Mouse (Mus musculus): Measurements from ENCODE around the gene Fam107b. TPM values are rescaled to one million over a fixed set of nuclear protein-coding genes. Genes with fewer than 3 reads are reported as not detected.
A peak's percentile ranks its signal among the peaks of the same experiment; 100 is the strongest.

Gene Fam107b
- polyA plus RNA-seq, 2 experiments from 2014 or later: 231 to 265 TPM

DNA sequence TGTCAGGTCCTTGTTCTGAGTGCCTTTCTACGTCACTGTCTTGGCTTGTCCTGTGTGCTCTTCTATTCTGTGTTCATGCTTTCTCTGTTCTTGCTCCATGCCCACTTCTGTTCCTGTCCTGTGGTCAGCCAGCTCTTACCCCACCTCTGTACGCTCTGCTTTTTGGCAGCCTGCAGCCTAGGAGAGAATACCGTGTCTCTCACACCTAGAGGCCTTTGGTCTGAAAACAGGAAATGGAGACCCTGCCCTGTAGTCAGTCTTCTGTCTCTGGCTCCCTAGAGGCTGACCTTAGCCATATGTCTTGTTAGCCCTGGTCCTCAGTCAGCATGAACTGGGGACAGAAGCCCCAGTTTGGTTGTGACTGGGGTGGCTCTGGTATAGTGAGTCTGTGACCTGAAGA, 170.0 kb downstream of the Fam107b start:
- ATAC-seq: peak; percentile 22

DNA sequence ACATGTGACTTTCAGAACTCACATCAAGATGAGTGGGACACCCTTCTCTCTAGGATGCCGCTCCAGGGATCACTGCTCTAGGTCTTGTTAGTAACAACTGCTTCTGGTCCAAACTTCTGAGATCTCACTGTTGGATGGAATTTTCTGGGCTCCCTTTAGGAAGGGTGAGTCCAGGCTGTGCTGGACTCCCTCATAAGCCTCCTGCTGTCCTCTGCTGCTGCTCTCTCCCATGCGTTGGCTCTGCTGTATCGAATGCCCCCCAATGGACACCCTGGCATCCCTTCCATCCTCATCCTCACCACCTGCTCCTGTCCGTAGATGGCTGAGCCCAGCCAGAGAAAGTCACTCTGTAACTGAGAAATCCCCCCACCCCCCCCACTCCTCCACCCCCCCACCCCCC, 170.4 kb downstream of the Fam107b start:
- no peak for ATAC-seq

DNA sequence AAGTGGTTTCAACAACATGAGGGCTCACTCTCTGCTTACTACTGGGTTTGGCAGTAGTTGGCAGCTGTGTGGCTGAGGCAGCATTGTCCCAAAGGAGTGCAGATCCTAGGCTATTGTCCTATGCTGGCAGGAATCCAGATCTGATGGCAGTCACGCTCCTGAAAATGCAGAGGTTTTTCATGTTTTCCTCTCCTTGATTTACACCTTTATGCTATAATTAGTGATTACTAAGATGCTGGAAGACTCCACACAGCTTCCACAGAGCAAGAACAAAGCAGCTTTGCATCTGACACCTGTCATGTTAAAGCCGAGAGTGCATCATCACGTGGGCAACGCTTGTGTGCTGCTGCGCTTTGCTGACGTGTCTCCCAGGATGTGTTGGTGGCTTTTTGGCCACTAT, 172.2 kb downstream of the Fam107b start:
- ATAC-seq: no peak

DNA sequence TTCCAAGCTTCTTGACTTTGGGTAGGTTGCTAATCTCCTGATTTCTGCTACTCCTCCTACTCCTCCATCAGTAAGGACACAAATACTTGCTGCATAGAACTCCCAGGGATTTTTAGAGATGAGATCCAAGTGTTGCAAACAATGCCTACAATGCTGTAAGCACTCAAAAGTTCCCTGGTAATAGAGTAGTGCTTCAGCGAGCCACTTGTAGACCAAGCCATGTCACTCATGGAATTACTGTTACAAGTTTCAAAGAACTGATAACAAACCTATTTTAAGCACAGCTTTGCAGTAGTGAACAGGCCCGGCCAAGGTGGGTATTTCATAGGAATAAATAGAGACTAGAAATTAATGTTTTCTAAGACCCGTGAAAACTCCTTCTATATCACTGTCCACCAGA, 174.8 kb downstream of the Fam107b start:
- ATAC-seq: no peak

DNA sequence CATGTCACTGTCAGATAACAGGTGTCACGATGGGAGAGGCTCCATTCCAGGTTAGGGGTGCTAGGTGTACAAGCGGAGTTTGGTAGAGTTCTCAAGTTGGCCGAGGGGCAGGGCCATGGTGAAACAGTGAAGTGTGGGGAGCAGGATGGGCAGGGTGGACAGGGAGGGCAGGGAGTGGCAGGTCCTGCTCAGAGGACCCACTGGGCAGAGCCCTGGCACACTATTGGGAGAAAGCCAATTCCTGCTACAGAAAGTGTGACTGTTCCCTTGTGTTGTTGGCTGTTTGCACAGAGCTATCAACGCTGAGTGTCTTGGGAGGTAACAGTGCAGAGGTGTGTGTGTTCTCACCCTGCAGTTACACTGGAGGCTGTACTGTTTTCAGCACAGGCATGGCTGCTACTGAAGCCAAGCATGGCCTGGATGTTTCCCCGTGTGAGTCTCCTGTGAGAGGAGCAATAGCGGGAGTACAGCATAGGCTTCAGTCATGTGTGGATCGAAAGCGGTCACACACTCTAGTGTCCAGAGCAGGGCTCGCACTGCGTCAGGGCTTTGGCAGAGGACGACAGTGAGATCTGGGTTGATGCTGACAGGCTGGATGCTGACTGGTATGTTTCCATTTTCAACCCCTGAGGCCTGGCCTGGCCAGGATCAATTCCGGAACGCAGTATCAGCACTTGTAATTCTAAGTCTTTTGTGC, 175.8 kb downstream of the Fam107b start:
- ATAC-seq: no peak

DNA sequence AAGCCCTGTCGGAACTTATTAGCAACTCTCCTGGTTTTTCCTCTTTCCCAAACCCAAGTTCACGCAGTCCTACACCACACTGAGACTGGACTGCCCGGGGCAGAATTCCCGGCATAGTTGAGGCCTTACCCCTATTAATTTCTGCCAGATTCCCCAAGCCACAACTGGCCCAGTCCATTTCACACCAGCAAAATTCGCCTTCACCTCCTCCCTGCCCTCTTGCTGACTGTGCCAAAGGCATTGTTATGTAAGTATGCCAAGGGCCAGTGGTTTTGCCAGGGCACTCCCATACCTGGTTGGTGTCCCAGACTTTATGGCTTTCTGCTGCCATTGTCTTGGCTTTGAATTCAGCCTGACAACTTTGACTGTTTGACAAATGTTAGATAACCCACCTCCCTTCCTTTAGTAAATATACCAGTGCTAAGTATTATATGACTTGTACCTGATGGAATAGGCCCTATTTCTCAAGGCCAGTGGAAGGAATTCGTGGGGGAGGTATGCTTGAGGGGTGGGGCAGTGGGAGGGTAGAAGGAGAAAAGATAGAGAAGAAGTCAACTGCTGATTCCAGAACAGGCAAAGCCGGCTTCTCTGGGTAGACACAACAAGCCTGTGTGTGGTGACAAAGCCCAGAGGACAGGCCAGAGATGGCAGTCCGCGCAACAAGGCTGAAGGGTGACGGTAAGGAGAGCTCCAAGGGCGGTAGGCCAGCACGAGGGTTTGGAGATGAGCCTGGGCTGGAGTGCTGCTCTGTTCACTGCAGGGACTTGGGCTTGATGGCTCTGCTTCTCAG, 178.6 kb downstream of the Fam107b start:
- ATAC-seq: no peak

DNA sequence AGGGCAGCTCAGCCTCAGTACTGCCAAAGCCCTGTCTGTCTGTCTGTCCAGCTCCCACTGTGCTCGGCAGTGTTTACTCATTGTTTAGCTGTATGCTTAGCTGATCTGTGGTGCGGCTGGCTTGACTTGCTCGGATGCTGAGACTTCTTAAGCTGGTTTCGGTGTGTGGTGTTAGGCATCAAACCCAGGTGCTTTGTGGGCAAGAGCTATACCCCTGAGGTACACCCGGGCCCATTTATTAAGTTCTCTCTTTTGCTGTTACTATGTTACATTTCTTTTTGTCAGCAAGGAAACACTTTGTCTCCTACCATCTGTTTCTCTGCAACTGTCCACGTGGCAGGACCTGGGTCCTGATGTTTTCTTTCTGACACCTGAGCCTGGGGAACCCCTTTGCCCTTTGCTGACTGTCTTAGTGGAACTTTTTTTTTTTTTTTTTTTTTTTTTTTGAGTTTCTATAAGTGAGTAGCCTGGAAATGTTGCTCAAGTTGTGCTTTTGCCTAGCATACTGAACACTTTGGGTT, 179.3 kb downstream of the Fam107b start:
- ATAC-seq: peak; percentile 36

DNA sequence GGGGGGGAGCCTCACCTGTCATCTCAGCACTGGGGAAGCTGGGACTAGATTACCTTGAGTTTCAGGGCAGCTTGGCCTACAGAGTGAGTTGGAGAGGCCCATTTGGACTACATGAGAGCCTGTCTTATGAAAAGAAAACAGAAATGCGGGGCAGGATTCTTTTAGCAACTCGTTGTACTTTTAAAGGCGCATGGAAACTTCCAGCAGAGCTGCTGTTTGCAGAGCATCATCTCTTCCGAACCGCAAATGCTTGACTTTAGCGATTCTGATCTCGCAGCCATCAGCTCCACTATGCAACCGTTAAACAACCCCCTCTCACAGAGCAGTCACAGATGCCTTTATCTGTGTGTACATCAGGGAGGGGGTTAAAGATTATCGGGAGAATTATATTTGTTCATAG, 179.8 kb downstream of the Fam107b start:
- no peak for ATAC-seq

DNA sequence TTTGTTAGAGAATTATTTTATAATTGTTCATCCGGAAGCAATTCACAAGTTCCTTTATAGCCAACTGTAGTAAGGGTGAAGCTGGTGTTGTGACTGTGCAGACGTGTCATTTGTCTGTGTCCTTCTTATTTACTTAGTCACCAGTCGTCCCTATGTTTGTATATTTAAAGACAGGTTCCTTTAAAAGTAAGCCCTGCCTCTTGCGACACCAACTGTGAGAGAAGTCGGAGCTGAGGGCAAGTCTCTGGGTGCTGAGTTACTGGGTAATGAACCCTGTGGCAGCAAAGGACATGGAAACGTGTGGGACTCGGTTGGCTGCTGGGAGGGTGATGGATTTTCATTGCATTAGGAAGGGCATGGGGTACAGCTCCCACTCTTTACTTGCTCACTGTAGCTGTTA, 182.1 kb downstream of the Fam107b start:
- no peak for ATAC-seq

DNA sequence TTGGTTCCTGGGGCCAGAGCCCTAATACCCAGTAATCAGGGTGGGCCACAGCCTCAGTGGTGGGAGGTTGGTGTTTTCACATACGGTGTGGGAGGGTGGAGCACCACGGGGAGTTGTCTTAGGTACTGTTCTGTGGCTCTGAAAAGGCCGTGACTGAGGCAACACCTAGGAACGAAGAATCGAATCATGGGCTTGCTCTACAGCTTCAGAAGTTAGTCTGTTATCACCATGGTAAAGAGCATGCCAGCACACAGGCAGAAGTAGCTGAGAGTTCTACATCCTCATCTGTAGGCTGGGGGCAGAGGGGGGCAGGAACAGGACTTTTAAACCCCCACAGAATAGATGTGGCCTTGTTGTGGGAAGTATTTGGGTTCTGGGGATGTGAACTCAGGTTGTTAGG, 182.6 kb downstream of the Fam107b start:
- no peak for ATAC-seq

DNA sequence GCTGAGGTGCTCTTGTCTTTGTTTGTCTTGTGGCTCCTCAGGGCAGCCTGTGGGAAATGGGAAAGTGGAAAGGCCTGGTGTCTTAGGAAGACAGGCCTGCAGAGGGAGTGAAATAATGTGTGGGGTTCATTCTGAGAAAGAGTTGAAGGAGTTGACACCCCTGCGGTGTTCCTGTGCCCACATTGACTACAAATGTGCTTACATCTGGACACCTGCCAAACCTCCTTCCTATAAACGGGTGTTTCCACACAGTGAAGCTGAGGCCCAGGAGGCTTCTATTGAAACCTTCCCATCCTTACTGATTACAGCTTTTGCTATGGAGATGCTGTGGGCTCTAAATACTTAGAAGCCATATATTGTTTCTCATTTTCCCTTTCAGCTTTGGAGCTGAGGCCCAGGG, 183.5 kb downstream of the Fam107b start:
- ATAC-seq: peak; percentile 48

DNA sequence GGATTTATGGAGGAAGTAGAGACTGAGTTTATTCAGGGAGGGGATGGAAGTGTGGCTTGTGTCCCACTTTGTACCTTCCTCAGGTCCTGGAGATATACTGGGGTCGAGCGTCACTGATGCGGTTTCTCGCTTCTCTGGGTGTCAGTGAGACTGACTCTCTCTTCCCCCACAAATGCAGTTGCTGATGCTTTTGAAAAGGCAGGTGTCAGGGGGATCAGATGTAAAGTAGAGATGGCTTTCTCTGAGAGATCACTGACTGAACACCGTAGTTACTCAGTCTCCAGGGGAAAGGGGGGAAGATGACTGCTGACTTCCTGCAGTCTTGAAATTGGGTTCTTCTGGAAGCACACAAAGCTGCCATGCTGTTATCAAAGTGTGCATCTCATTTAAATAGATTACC, 185.6 kb downstream of the Fam107b start:
- ATAC-seq: no peak

DNA sequence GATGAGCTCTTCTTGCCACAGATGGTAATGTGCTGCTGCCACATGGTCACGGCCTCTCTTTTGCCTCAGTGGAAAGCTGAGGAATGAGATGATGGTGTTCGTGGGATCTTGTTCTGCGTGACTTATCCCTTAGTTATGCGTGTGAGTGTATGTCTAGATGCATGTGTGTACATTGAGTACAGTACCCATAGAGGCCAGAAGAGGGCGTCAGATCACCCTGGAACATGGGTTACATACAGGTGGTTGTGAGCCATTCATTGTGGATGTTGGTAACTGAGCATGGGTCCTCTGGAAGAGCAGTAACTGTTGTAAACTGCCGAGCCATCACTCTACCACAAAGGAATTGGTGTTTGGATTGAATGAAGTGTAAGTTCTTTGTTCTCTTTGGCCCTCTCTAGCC, 188.1 kb downstream of the Fam107b start:
- no peak for ATAC-seq

DNA sequence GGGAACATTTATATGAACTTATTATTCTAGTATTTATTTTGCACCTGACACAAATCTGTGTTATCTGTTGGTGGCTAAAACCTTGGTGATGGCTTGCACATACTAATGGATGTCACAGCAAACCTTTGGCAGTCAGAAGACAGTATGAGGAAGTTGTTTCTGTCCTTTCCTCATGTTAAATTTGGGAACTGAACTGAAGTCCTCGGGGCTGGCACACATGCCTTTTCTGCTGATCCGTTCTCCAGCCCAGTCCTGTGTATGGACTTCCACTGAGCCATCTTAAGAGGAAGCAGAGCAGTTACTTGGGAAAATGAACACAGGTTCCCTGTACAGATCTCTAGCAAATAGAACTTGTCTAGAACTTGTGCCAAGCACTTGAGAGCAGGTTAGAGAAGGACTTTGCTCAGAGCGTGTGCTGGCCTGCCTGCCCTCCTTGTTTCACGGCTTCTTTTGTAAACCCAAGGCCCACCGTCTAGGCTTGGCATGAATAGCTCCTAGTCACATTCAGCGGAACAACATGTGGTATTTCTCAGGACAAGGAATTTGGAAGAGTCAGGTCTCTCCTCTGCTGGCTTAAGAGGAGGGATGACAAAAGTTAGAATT, 190.0 kb downstream of the Fam107b start:
- ATAC-seq: no peak

DNA sequence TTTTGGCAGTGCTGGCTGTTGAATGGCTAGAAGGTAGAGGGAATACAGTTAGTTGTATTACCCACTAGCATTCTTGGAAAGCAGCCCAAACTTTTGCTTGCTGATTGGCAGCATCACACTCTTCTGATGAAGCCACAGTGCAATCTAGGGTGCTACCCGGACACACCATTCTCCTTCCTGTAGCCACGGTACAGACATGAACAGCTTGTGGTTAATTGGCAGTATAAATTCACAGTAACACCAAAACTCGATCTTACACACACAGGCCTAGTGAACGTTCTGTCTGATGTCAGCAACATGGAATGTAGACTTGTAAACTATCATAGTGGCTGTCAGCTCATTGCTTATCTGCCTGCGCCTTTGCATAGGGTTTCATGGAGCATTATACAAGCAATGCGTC, 193.8 kb downstream of the Fam107b start:
- peak; percentile 65 for ATAC-seq

DNA sequence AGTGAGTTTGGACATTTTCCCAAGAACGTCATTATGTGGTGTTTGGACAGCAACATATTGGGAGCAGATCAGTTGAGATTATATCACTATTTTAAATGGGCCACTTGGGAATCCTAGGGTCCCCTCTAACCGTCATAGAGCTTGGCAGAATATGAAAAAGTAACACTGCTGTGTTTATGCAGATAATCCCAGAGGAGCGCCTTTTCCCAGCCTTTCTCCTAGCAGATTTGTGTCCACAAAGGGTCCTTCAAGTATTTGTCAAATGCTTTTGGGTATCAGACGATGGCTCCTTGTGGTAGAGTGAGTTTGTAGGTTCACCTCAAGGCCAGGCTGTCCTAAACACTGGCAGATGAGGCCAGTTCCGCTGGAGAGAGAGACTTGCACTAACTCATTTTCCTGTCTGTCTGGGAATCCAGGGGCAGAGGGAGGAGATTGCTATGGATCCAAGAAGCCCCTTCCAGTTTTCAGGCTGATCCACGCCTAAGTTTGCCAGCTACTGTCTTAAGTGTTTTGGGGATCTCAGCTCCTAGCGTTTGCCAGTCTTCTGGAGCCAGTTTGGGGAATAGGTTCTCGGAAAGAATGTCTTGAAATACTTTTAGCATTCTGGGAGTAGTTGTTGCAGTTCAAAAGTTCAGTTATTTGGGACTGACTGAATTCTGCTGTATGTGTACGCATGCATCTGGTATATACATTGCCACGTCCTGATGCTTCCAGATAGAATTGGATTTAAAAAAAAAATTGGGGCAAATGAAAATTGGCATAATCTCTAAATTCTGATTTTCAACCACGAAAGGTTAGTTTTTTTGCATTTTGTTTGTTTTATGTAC, 195.9 kb downstream of the Fam107b start:
- no peak for ATAC-seq

DNA sequence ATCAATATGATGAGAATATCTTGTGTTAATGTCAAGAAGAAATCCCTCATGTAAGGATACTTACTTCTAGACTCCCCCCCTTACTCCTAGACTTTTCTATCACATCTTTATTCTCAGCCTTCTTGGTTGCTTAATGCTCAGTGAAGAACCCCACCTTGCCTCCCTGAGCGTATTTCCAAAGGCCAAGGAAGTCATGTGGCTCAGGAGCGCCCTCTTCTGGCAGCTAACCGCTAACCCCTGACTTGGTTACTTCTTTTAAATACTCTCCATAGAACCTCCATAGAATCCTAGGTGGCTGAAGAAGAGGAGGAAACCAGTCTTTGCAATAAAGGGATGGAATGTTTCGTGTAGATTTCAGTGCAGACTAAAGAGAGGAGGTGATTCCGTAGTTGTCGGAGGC, 199.0 kb downstream of the Fam107b start:
- ATAC-seq: no peak

DNA sequence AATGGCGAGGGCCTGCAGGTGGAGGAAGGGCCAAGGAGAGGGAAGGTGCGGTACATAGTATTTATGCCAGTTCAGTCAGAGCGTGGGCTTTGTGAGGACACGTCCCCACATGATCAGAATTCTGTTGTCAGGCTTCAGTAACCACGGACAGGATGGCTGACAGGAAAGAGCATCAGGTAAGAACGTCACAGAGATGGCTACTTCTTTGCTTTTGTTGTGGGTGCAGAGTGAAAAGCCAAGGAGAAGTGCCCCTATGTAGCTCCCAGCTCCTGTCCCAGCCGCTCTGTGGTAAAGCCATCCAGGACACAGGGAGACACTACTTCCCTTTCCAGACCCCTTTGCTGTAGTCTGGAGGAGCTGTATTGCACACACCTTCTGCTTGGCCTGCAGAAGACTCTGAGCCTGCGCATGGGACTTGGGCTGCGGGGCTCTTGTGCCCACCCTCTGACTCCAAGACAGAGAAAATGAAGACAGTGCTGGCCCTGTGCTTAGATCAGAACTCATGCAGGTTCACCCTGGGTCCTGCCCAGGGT, 199.6 kb downstream of the Fam107b start:
- no peak for ATAC-seq

DNA sequence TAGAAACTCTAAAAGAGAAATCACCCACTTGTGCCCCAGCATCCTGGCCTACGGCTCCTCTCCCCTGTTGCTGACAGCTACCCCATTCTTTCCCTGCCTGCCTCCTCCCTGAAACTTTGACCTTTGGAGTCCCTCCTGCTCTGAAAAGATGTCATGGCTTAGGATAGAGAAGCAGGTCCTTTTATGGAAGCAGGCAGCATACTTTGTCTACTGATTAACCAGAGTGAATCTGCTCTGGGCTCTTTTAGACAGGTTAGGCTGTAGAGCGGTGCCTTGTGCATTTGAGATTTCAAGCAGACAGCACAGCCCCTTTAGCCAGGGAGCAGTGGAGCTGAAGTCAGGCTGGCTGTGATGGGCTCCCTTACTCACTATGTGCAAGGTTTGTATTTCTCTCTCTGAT, 200.1 kb downstream of the Fam107b start:
- no peak for ATAC-seq

DNA sequence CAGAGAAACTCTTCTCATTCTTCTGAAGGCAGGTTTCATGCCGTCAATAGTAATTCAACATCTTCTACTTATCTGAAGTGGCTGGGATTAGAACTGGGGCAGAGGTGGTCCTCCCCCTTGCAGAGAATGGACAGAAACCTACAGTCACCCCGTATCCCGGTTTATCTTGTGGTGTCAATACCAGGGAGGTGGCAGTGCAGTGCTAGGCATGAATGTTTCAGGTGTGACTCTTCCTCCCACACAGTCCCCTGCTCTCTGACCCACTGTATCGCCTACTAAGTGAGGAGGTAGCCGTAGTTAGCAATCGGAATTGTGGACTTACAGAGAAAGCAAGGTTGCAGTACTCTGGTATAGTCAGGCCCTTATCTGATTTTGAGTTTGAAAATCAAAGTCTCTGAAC, 201.2 kb downstream of the Fam107b start:
- ATAC-seq: no peak

DNA sequence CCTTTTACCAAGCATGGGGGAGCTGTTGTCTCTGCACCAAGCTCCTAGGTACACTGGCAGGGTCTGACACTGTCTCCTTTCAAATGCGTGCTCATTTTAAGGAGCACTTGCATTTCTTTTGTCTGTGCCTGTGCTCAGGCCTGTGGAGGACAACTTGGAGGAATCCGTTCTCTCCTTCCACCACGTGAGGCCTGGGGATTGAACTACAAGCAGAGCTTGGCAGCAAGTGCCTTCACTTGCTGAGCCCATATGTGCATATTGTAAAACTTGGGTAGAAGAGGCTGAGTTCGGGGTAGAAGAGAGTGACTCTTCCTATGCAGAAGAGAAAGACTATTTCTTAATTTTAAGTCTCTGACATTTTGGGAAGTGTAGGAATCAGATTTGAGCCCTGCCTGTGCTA, 202.8 kb downstream of the Fam107b start:
- no peak for ATAC-seq

DNA sequence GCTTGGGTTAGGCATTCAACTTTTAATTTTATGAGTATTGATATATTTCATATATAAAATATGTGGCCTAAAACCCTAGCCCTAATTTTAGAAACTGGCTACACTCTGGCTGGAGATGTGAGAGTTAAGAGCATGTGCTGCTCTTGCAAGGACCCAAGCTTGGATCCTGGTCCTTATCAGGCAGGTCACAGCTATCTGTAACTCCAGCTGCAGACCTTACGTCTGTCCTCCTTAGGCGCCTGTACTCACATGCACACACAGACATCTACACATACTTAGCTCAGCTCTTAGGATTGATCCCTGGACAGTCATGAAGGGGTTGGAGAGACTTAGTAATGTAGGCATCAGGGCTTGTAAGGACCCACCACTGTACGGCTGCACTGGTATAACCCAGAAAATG, 205.3 kb downstream of the Fam107b start:
- ATAC-seq: no peak

DNA sequence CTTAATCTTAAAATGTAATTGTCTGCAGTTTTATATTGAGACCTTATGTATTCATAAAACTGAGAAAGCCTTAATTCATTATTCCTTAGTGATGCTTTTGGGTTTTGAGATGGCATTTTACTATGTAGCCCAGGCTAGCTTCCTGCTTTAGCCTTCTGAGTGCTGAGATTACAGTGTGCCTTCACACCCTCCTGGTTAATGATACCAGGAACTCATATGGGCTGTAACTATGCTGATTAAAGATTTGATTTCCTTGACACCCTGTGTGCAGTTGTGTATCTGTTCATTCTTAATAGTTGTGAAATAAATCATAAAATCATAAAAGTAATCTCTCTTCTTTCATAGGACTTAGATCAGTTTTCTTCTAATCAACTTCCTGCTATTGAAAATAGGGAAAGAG, 205.8 kb downstream of the Fam107b start:
- ATAC-seq: no peak
